Mouse (Mus musculus) liver, postnatal 0 days (tissue): ENCODE data around the gene Tas2r110.

Experiments used
- CTCF ChIP-seq: sonication (generic); IDR thresholded peaks from 2 replicates; pipeline ENCODE4 v1.5.1; 2016; ENCODE audit warnings: antibody characterized with exemption, low read depth
- EP300 ChIP-seq: IDR thresholded peaks from 2 replicates; pipeline ENCODE4 v1.6.1; 2016; ENCODE audit warnings: antibody characterized with exemption, low read depth, mild to moderate bottlenecking

- TF ChIP-seq EP300 (no peak), CTCF (no peak)
These were observed 41.5 kb downstream of the Tas2r110 start, which contains the start of gene Tas2r125 for GRCm38 (mm10) chr6:132909351-132909750.
